In the genomic region with DNA sequence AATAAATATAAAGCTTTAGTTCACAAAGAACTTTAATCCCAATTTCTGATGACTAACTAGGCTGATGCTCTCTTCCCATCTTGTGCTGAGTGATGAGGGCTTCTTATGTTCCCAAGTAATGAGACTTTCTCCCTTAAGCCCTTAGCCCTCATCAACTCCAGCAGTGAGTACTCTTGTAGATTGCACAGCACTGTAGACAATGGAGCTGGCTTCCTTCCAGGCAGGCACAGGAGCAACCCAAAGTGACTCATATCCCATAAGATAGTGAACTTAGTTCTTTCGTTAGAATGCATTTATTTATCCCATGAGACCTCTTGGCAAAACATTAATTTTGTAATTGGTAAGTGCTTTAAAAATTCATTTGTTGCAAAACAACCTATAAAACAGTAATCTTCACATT, we compare ENCODE assay signal across 17 mouse cellular contexts.
A peak's percentile ranks its signal among the peaks of the same experiment; 100 is the strongest.
DNase-seq lines count a peak whose midpoint lies in the region; ATAC-seq and TF ChIP-seq lines count a peak whose summit lies in the region.
"Had no signal": no experiment of that assay in that cellular context is flagged by ENCODE, and none has a peak within 500 bp of the region (broad histone marks: within the 10 kb centered on the region; RNA-seq: fewer than 3 reads in every experiment).

No protein-coding gene starts in this region.

- no peaks in the 10 kb centered on the region for H3K9me3 ChIP-seq in hindbrain, postnatal 0 days (ENCODE audit: low read length)
- H3K9me3 ChIP-seq in hindbrain, embryonic 14.5 days (ENCODE audit: control insufficient read depth, low read length): no peaks in the 10 kb centered on the region
- H3K9me3 ChIP-seq: liver, embryonic 13.5 days; midbrain, embryonic 13.5 days had no signal

- H3K27ac ChIP-seq in hindbrain, postnatal 0 days: no peak overlapping the region
- no peak overlapping the region for H3K27ac ChIP-seq in hindbrain, embryonic 14.5 days
- H3K27ac ChIP-seq: liver, embryonic 13.5 days; macrophage; midbrain, embryonic 13.5 days had no signal

- 60% methylated on average over 1 of the region's 1 CpGs for WGBS in hindbrain, postnatal 0 days
- 64% methylated on average over 1 of the region's 1 CpGs for WGBS in hindbrain, embryonic 14.5 days

- TF ChIP-seq POLR2A in brain, embryonic 14.5 days (IDR thresholded peaks at IDR 0.05; ENCODE audit: borderline replicate concordance, extremely low read depth, insufficient read depth, insufficient read length, poor library complexity, severe bottlenecking): no peak

- no peaks in the 10 kb centered on the region for H3K27me3 ChIP-seq in hindbrain, postnatal 0 days (ENCODE audit: insufficient read depth, low read length)
- H3K27me3 ChIP-seq in hindbrain, embryonic 14.5 days (ENCODE audit: control insufficient read depth, insufficient read depth, low read length): no peaks in the 10 kb centered on the region
- H3K27me3 ChIP-seq: liver, embryonic 13.5 days; midbrain, embryonic 13.5 days had no signal

- no peak for ATAC-seq in hindbrain, postnatal 0 days
- ATAC-seq in hindbrain, embryonic 14.5 days (ENCODE audit: low FRiP score): no peak
- ATAC-seq: hindbrain, embryonic 16.5 days; midbrain, embryonic 13.5 days had no signal

- no peaks in the 10 kb centered on the region for H3K36me3 ChIP-seq in hindbrain, postnatal 0 days (ENCODE audit: insufficient read depth, low read length)
- H3K36me3 ChIP-seq in hindbrain, embryonic 14.5 days (replicated peaks; ENCODE audit: control insufficient read depth, insufficient read depth): no peaks in the 10 kb centered on the region
- H3K36me3 ChIP-seq: liver, embryonic 13.5 days; midbrain, embryonic 13.5 days had no signal

- DNase-seq in adrenal gland, postnatal 14 days: peak; percentile 21
- DNase-seq in adrenal gland, adult 18-20 months (ENCODE audit: low spot score in 2 of 2): no peak
- peak; percentile 23 for DNase-seq in hindbrain, postnatal 0 days (ENCODE audit: low spot score)
- DNase-seq in hindbrain, embryonic 14.5 days (ENCODE audit: low spot score): no peak
- peak; percentile 12 for DNase-seq in 3T3-L1 (ENCODE audit: low read depth, low spot score)
- DNase-seq in brain, embryonic 14.5 days (ENCODE audit: low read depth): peak; percentile 35
- no peak for DNase-seq in right cerebral cortex, postnatal 14 days
- no peak for DNase-seq in kidney, adult 9 months
- DNase-seq: B cell, adult 2 months; cerebellum, adult 11 months; cerebellum, postnatal 36 days; gastrocnemius, postnatal 25 days; kidney, adult 2 months; liver, embryonic 13.5 days had no signal

- no peaks in the 10 kb centered on the region for H3K4me1 ChIP-seq in hindbrain, postnatal 0 days (ENCODE audit: insufficient read depth, low read length)
- no peaks in the 10 kb centered on the region for H3K4me1 ChIP-seq in hindbrain, embryonic 14.5 days (replicated peaks; ENCODE audit: control insufficient read depth, insufficient read depth, low read length)
- H3K4me1 ChIP-seq: liver, embryonic 13.5 days had no signal

- no peak overlapping the region for H3K9ac ChIP-seq in hindbrain, postnatal 0 days (replicated peaks; ENCODE audit: low read length)
- no peak overlapping the region for H3K9ac ChIP-seq in hindbrain, embryonic 14.5 days
- H3K9ac ChIP-seq: liver, embryonic 13.5 days; midbrain, embryonic 13.5 days had no signal

- no peak overlapping the region for H3K4me2 ChIP-seq in hindbrain, postnatal 0 days (ENCODE audit: low read depth, low read length)
- no peak overlapping the region for H3K4me2 ChIP-seq in hindbrain, embryonic 14.5 days (replicated peaks)
- H3K4me2 ChIP-seq: liver, embryonic 13.5 days; midbrain, embryonic 13.5 days had no signal

- H3K4me3 ChIP-seq in hindbrain, postnatal 0 days (ENCODE audit: low read length): no peak overlapping the region
- no peak overlapping the region for H3K4me3 ChIP-seq in hindbrain, embryonic 14.5 days (replicated peaks; ENCODE audit: low read length)
- H3K4me3 ChIP-seq: liver, embryonic 13.5 days; midbrain, embryonic 13.5 days had no signal

- no peak for TF ChIP-seq CTCF in hindbrain, postnatal 0 days (IDR thresholded peaks at IDR 0.05; ENCODE audit: low read depth)
- TF ChIP-seq CTCF in brain, embryonic 14.5 days (IDR thresholded peaks at IDR 0.05; ENCODE audit: borderline replicate concordance, extremely low read depth, insufficient read depth, insufficient read length): no peak

Comparison
In these comparisons a context has a peak if more than half of its experiments do, and no peak if none do; other contexts are left out.
1. DNase-seq: peak in adrenal gland, postnatal 14 days (single experiment), hindbrain, postnatal 0 days (single experiment), 3T3-L1 (single experiment) and brain, embryonic 14.5 days (single experiment); none in adrenal gland, adult 18-20 months (0 of 2), hindbrain, embryonic 14.5 days (single experiment), right cerebral cortex, postnatal 14 days (single experiment) and kidney, adult 9 months (single experiment).